Mouse (Mus musculus): ENCODE results near the gene Wwp2.

GRCm38 (mm10) chr8:107578541-107578940, 142.4 kb downstream of the Wwp2 start:
- TF ChIP-seq ZC3H11A (IDR thresholded peaks at IDR 0.05; ENCODE audit: borderline replicate concordance, low read depth, low read length): no peak
- no peak for TF ChIP-seq HCFC1 (IDR thresholded peaks at IDR 0.05; ENCODE audit: borderline replicate concordance, insufficient read depth, low read length)
- TF ChIP-seq CHD2 (IDR thresholded peaks at IDR 0.05; ENCODE audit: low read depth, low read length): no peak

Measured in ES-E14 (cell line).